Mouse (Mus musculus): ENCODE results near the gene Ppp6r3. TPM values are rescaled to one million over a fixed set of nuclear protein-coding genes. Genes with fewer than 3 reads are reported as not detected.

Ppp6r3 gene
- polyA plus RNA-seq, 1 experiment: 171 TPM

- TF ChIP-seq CTCF (IDR thresholded peaks at IDR 0.05; ENCODE audit: low read depth, low read length) (no peak), EP300 (IDR thresholded peaks at IDR 0.05; ENCODE audit: insufficient read depth, low read depth, low read length) (no peak), POLR2A (IDR thresholded peaks at IDR 0.05; ENCODE audit: insufficient read depth, low read length) (no peak)
- Histone ChIP-seq H3K4me1 (ENCODE audit: control insufficient read depth, insufficient read depth, low read length) (peaks cover 7% of the 10 kb centered on the region), H3K4me3 (ENCODE audit: low read depth, low read length) (no peak overlapping the region), H3K27me3 (ENCODE audit: control insufficient read depth, insufficient read depth, low read length, poor library complexity, severe bottlenecking) (no peaks in the 10 kb centered on the region), H3K9ac (ENCODE audit: low read depth, poor library complexity, severe bottlenecking) (no peak overlapping the region), H3K9me3 (replicated peaks; ENCODE audit: control insufficient read depth, insufficient read depth, low read length, poor library complexity, severe bottlenecking) (no peaks in the 10 kb centered on the region), H3K27ac (ENCODE audit: insufficient read depth, low read length) (no peak overlapping the region), H3K36me3 (ENCODE audit: control insufficient read depth, insufficient read depth, low read length, poor library complexity, severe bottlenecking) (no peaks in the 10 kb centered on the region)
Measured at GRCm38 (mm10) chr19:3434641-3435040, 140.9 kb downstream of the Ppp6r3 start.

- H3K9me3 ChIP-seq (replicated peaks; ENCODE audit: control insufficient read depth, insufficient read depth, low read length, poor library complexity, severe bottlenecking): no peaks in the 10 kb centered on the region
- no peak overlapping the region for H3K27ac ChIP-seq (ENCODE audit: insufficient read depth, low read length)
- no peaks in the 10 kb centered on the region for H3K27me3 ChIP-seq (ENCODE audit: control insufficient read depth, insufficient read depth, low read length, poor library complexity, severe bottlenecking)
- no peaks in the 10 kb centered on the region for H3K36me3 ChIP-seq (ENCODE audit: control insufficient read depth, insufficient read depth, low read length, poor library complexity, severe bottlenecking)
- H3K4me3 ChIP-seq (ENCODE audit: low read depth, low read length): no peak overlapping the region
- no peak for TF ChIP-seq EP300 (IDR thresholded peaks at IDR 0.05; ENCODE audit: insufficient read depth, low read depth, low read length)
- no peak for TF ChIP-seq CTCF (IDR thresholded peaks at IDR 0.05; ENCODE audit: low read depth, low read length)
- no peak for TF ChIP-seq POLR2A (IDR thresholded peaks at IDR 0.05; ENCODE audit: insufficient read depth, low read length)
- no peak overlapping the region for H3K9ac ChIP-seq (ENCODE audit: low read depth, poor library complexity, severe bottlenecking)
- H3K4me1 ChIP-seq (ENCODE audit: control insufficient read depth, insufficient read depth, low read length): peaks cover 7% of the 10 kb centered on the region
Measured at GRCm38 (mm10) chr19:3434124-3434523, 141.4 kb downstream of the Ppp6r3 start.

- H3K27ac ChIP-seq (ENCODE audit: insufficient read depth, low read length): no peak overlapping the region
- H3K36me3 ChIP-seq (ENCODE audit: control insufficient read depth, insufficient read depth, low read length, poor library complexity, severe bottlenecking): no peaks in the 10 kb centered on the region
- H3K4me3 ChIP-seq (ENCODE audit: low read depth, low read length): no peak overlapping the region
- no peaks in the 10 kb centered on the region for H3K9me3 ChIP-seq (replicated peaks; ENCODE audit: control insufficient read depth, insufficient read depth, low read length, poor library complexity, severe bottlenecking)
- peaks cover 7% of the 10 kb centered on the region for H3K4me1 ChIP-seq (ENCODE audit: control insufficient read depth, insufficient read depth, low read length)
- no peaks in the 10 kb centered on the region for H3K27me3 ChIP-seq (ENCODE audit: control insufficient read depth, insufficient read depth, low read length, poor library complexity, severe bottlenecking)
- no peak for TF ChIP-seq CTCF (IDR thresholded peaks at IDR 0.05; ENCODE audit: low read depth, low read length)
- TF ChIP-seq POLR2A (IDR thresholded peaks at IDR 0.05; ENCODE audit: insufficient read depth, low read length): no peak
- TF ChIP-seq EP300 (IDR thresholded peaks at IDR 0.05; ENCODE audit: insufficient read depth, low read depth, low read length): no peak
- H3K9ac ChIP-seq (ENCODE audit: low read depth, poor library complexity, severe bottlenecking): no peak overlapping the region
Measured at GRCm38 (mm10) chr19:3431969-3432368, 143.6 kb downstream of the Ppp6r3 start.

- no peaks in the 10 kb centered on the region for H3K36me3 ChIP-seq (ENCODE audit: control insufficient read depth, insufficient read depth, low read length, poor library complexity, severe bottlenecking)
- H3K9ac ChIP-seq (ENCODE audit: low read depth, poor library complexity, severe bottlenecking): no peak overlapping the region
- H3K9me3 ChIP-seq (replicated peaks; ENCODE audit: control insufficient read depth, insufficient read depth, low read length, poor library complexity, severe bottlenecking): no peaks in the 10 kb centered on the region
Measured at GRCm38 (mm10) chr19:3431066-3431465, 144.5 kb downstream of the Ppp6r3 start.

GRCm38 (mm10) chr19:3429156-3429816, 146.3 kb downstream of the Ppp6r3 start:
- Histone ChIP-seq H3K4me3 (ENCODE audit: low read depth, low read length) (no peak overlapping the region), H3K9me3 (replicated peaks; ENCODE audit: control insufficient read depth, insufficient read depth, low read length, poor library complexity, severe bottlenecking) (no peaks in the 10 kb centered on the region), H3K27me3 (ENCODE audit: control insufficient read depth, insufficient read depth, low read length, poor library complexity, severe bottlenecking) (no peaks in the 10 kb centered on the region), H3K27ac (ENCODE audit: insufficient read depth, low read length) (no peak overlapping the region), H3K4me1 (ENCODE audit: control insufficient read depth, insufficient read depth, low read length) (peaks cover 2% of the 10 kb centered on the region), H3K9ac (ENCODE audit: low read depth, poor library complexity, severe bottlenecking) (no peak overlapping the region), H3K36me3 (ENCODE audit: control insufficient read depth, insufficient read depth, low read length, poor library complexity, severe bottlenecking) (no peaks in the 10 kb centered on the region)
- TF ChIP-seq POLR2A (IDR thresholded peaks at IDR 0.05; ENCODE audit: insufficient read depth, low read length): no peak

More at GRCm38 (mm10) chr19:3431066-3431465, 144.5 kb downstream of the Ppp6r3 start:
- Histone ChIP-seq H3K4me3 (ENCODE audit: low read depth, low read length) (no peak overlapping the region), H3K27me3 (ENCODE audit: control insufficient read depth, insufficient read depth, low read length, poor library complexity, severe bottlenecking) (no peaks in the 10 kb centered on the region), H3K4me1 (ENCODE audit: control insufficient read depth, insufficient read depth, low read length) (peaks cover 5% of the 10 kb centered on the region), H3K27ac (ENCODE audit: insufficient read depth, low read length) (no peak overlapping the region)
- TF ChIP-seq EP300 (IDR thresholded peaks at IDR 0.05; ENCODE audit: insufficient read depth, low read depth, low read length) (no peak), CTCF (IDR thresholded peaks at IDR 0.05; ENCODE audit: low read depth, low read length) (no peak), POLR2A (IDR thresholded peaks at IDR 0.05; ENCODE audit: insufficient read depth, low read length) (no peak)

- no peak overlapping the region for H3K4me3 ChIP-seq (ENCODE audit: low read depth, low read length)
- H3K36me3 ChIP-seq (ENCODE audit: control insufficient read depth, insufficient read depth, low read length, poor library complexity, severe bottlenecking): no peaks in the 10 kb centered on the region
- no peak overlapping the region for H3K27ac ChIP-seq (ENCODE audit: insufficient read depth, low read length)
- no peaks in the 10 kb centered on the region for H3K27me3 ChIP-seq (ENCODE audit: control insufficient read depth, insufficient read depth, low read length, poor library complexity, severe bottlenecking)
- H3K9ac ChIP-seq (ENCODE audit: low read depth, poor library complexity, severe bottlenecking): no peak overlapping the region
- TF ChIP-seq POLR2A (IDR thresholded peaks at IDR 0.05; ENCODE audit: insufficient read depth, low read length) (no peak), CTCF (IDR thresholded peaks at IDR 0.05; ENCODE audit: low read depth, low read length) (no peak), EP300 (IDR thresholded peaks at IDR 0.05; ENCODE audit: insufficient read depth, low read depth, low read length) (no peak)
- H3K4me1 ChIP-seq (ENCODE audit: control insufficient read depth, insufficient read depth, low read length): no peaks in the 10 kb centered on the region
- no peaks in the 10 kb centered on the region for H3K9me3 ChIP-seq (replicated peaks; ENCODE audit: control insufficient read depth, insufficient read depth, low read length, poor library complexity, severe bottlenecking)
Measured at GRCm38 (mm10) chr19:3428057-3428830, 147.3 kb downstream of the Ppp6r3 start.

All from ES-Bruce4 (cell line).